Mouse (Mus musculus) CH12.LX (cell line): ENCODE results near the gene Ermard. TPM values are rescaled to one million over a fixed set of nuclear protein-coding genes. Genes with fewer than 3 reads are reported as not detected.

Source experiments
- DNase-seq: peaks from one replicate; pipeline ENCODE4 v3.0.0-alpha.2; 2013; ENCODE audit errors: extremely low read depth
- H3K27ac ChIP-seq: 2 replicates; pipeline ENCODE4 v1.5.1; 2012; ENCODE audit warnings: low read depth, mild to moderate bottlenecking, control low read depth, moderate library complexity; ENCODE audit not compliant: insufficient read depth
- H3K27me3 ChIP-seq: replicated peaks from 2 replicates; pipeline ENCODE3; 2012; ENCODE audit warnings: inconsistent platforms
- H3K36me3 ChIP-seq, 2 experiments: replicated peaks in 1 of 2; 2 replicates each; pipeline versions ENCODE3 to v1.6.1; 2012; ENCODE audit warnings: inconsistent platforms in 1 of 2, low read length in 1 of 2, mild to moderate bottlenecking in 1 of 2, mixed read lengths in 1 of 2, moderate library complexity in 1 of 2; ENCODE audit not compliant: control insufficient read depth in 1 of 2, insufficient read depth in 1 of 2
- H3K4me1 ChIP-seq, 2 experiments: 2 replicates each; pipeline ENCODE4 v1.6.1; 2012; ENCODE audit warnings: inconsistent platforms in 1 of 2, moderate library complexity in 1 of 2; ENCODE audit not compliant: insufficient read depth in 2 of 2, control insufficient read depth in 1 of 2
- H3K4me2 ChIP-seq: 2 replicates; pipeline ENCODE4 v1.6.1; 2012; ENCODE audit warnings: low read depth, mild to moderate bottlenecking, control low read depth; ENCODE audit not compliant: poor library complexity, insufficient read depth, severe bottlenecking
- H3K4me3 ChIP-seq, 3 experiments: fragments of 150-350 bp in 1 of 3; sonication (generic) in 1 of 3; replicated peaks in 1 of 3; 2 replicates each; pipeline versions ENCODE3 to v1.5.1; 2011 to 2012; ENCODE audit warnings: low read depth in 2 of 3, low read length in 2 of 3, mild to moderate bottlenecking in 2 of 3, moderate library complexity in 2 of 3, control low read depth in 1 of 3, improper control_type of control experiment in 1 of 3, inconsistent platforms in 1 of 3, mixed read lengths in 1 of 3; ENCODE audit not compliant: poor library complexity in 1 of 3
- H3K79me2 ChIP-seq: replicated peaks from 2 replicates; pipeline ENCODE4 v1.6.1; 2012; ENCODE audit warnings: mild to moderate bottlenecking, moderate library complexity; ENCODE audit not compliant: control insufficient read depth, poor library complexity, insufficient read depth, severe bottlenecking; ENCODE audit errors: extremely low read depth
- H3K9ac ChIP-seq: 2 replicates; pipeline ENCODE4 v1.6.1; 2012; ENCODE audit warnings: low read depth, mild to moderate bottlenecking, control low read depth, moderate library complexity; ENCODE audit not compliant: insufficient read depth
- H3K9me3 ChIP-seq: replicated peaks from 2 replicates; pipeline ENCODE3; 2012; ENCODE audit warnings: low read length, inconsistent platforms, mixed read lengths
- CTCF ChIP-seq, 2 experiments: IDR thresholded peaks in 1 of 2; conservative IDR thresholded peaks in 1 of 2; 2 replicates each; pipeline ENCODE4 v1.5.1; 2011 to 2012; ENCODE audit warnings: low read depth in 2 of 2, low read length in 2 of 2, improper control_type of control experiment in 1 of 2, inconsistent platforms in 1 of 2, mild to moderate bottlenecking in 1 of 2, moderate library complexity in 1 of 2
- E2F4 ChIP-seq: IDR thresholded peaks from 2 replicates; pipeline ENCODE4 v1.6.1; 2011; ENCODE audit warnings: low read depth, low read length, improper control_type of control experiment; ENCODE audit not compliant: insufficient replicate concordance
- ELF1 ChIP-seq: IDR thresholded peaks from 2 replicates; pipeline ENCODE4 v1.6.1; 2014; ENCODE audit warnings: low read depth, mild to moderate bottlenecking, inconsistent platforms, low read length, improper control_type of control experiment
- EP300 ChIP-seq: IDR thresholded peaks from 2 replicates; pipeline ENCODE4 v1.6.1; 2011; ENCODE audit warnings: low read length, improper control_type of control experiment
- IRF4 ChIP-seq: IDR thresholded peaks from 2 replicates; pipeline ENCODE4 v1.6.1; 2014; ENCODE audit warnings: low read depth, mild to moderate bottlenecking, inconsistent platforms, low read length, improper control_type of control experiment
- MXI1 ChIP-seq: IDR thresholded peaks from 2 replicates; pipeline ENCODE4 v1.6.1; 2011; ENCODE audit warnings: mild to moderate bottlenecking, low read depth, low read length, improper control_type of control experiment
- NELFE ChIP-seq: IDR thresholded peaks from 2 replicates; pipeline ENCODE4 v1.6.1; 2011; ENCODE audit warnings: low read depth, low read length, improper control_type of control experiment
- RAD21 ChIP-seq: IDR thresholded peaks from 2 replicates; pipeline ENCODE4 v1.6.1; 2011; ENCODE audit warnings: low read depth, mild to moderate bottlenecking, low read length, improper control_type of control experiment, moderate library complexity
- SMC3 ChIP-seq: IDR thresholded peaks from 2 replicates; pipeline ENCODE4 v1.6.1; 2011; ENCODE audit warnings: low read depth, low read length, improper control_type of control experiment
- TCF12 ChIP-seq: IDR thresholded peaks from 2 replicates; pipeline ENCODE4 v1.6.1; 2014; ENCODE audit warnings: low read depth, mild to moderate bottlenecking, inconsistent platforms, low read length, improper control_type of control experiment
- USF2 ChIP-seq: conservative IDR thresholded peaks from 2 replicates; pipeline ENCODE4 v1.6.1; 2011; ENCODE audit warnings: low read depth, low read length, improper control_type of control experiment
- dilution Hi-C: fragments of 300-500 bp; cut with MboI; formaldehyde crosslinking; loops from 2 replicates; pipeline ENCODE4 v1.14.3; 2020; ENCODE audit warnings: low sequenced_read_pairs; ENCODE audit not compliant: extremely low pct_unique_long_range_greater_than_20kb, extremely low pct_ligation_motif_present
- in situ Hi-C: fragments of 300-500 bp; cut with MboI; formaldehyde crosslinking; loops from 3 replicates; pipeline ENCODE4 v1.14.3; 2019; ENCODE audit warnings: low sequenced_read_pairs, low pct_ligation_motif_present, low pct_unique_long_range_greater_than_20kb, mixed read lengths
- polyA plus RNA-seq: library from polyadenylated mRNA; unstranded; fragments of >175 nt; gene quantifications from 2 replicates; pipeline ENCODE4 v1.2.1, GENCODE M21; 2012; ENCODE audit warnings: low read depth; ENCODE audit not compliant: insufficient read length
- total RNA-seq, 2 experiments: library from RNA; depleted of rRNA; stranded (reverse); fragments of 300-350 nt in 1 of 2; fragments of >200 nt in 1 of 2; gene quantifications; 2 replicates each; pipeline ENCODE4 v1.2.3; 2012 to 2014

Gene Ermard
- total and polyA plus RNA-seq, 3 experiments = 32.0 to 45.6 (median 38.8) TPM

- no peak for DNase-seq
- Histone ChIP-seq H3K4me2 (no peak overlapping the region), H3K36me3 (no peaks in the 10 kb centered on the region), H3K9me3 (no peaks in the 10 kb centered on the region), H3K27me3 (no peaks in the 10 kb centered on the region), H3K79me2 (no peaks in the 10 kb centered on the region), H3K9ac (no peak overlapping the region), H3K4me3 (no peak overlapping the region), H3K27ac (no peak overlapping the region), H3K4me1 (peaks cover 10 to 32% of the 10 kb centered on the region in 2 experiments; a peak in 3 of 4 replicates)
- in situ Hi-C loops (no loop called here), dilution Hi-C loops (no loop called here)
- no peak for TF ChIP-seq RAD21
- no peak for TF ChIP-seq IRF4
- TF ChIP-seq NELFE = no peak
- TF ChIP-seq ELF1 = no peak
Measured at GRCm38 (mm10) chr17:15088591-15089001, 47.6 kb downstream of the Ermard start.

DNA sequence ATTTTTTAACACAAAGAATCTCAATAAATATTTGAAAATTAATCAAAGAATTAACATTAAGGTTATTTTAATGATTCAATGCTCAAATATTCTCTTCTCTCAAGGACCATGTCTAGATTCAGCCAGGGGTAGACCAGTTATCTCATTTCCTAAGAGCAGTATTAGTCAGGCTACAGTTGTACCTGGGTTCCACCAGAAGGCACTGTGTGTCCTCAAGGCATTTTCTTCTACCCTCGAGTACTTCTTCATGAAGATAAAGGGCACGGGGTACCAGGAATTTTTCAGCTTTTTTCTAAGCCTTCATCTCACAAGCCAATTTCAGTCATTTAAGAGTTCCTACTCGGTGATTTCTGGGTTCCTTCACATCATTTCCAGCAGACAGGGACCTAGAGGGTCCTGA lies 50.7 kb downstream of the Ermard start:
- Histone ChIP-seq H3K79me2 (no peaks in the 10 kb centered on the region), H3K9ac (no peak overlapping the region), H3K27ac (no peak overlapping the region), H3K4me1 (peaks cover 11 to 55% of the 10 kb centered on the region in 2 experiments; a peak in 3 of 4 replicates), H3K27me3 (no peaks in the 10 kb centered on the region)
- in situ Hi-C loops = no loop called here
- TF ChIP-seq USF2 = no peak
- TF ChIP-seq CTCF (conservative IDR thresholded peaks at IDR 0.05 in 1 of 2, IDR thresholded peaks at IDR 0.05 in 1 of 2; ENCODE audit: low read depth in 2 of 2, low read length in 2 of 2) = peak in 1 of 2 experiments; percentile 47; a peak in 2 of 4 replicates
- TF ChIP-seq SMC3 = peak; percentile 50
- TF ChIP-seq RAD21 = peak; percentile 55
- TF ChIP-seq, all 38 proteins: peak for 3
- no peak overlapping the region for H3K4me3 ChIP-seq
- no peak overlapping the region for H3K4me2 ChIP-seq
- no peaks in the 10 kb centered on the region for H3K36me3 ChIP-seq
- dilution Hi-C loops = no loop called here
- H3K9me3 ChIP-seq = no peaks in the 10 kb centered on the region
- DNase-seq = peak; percentile 21

DNA sequence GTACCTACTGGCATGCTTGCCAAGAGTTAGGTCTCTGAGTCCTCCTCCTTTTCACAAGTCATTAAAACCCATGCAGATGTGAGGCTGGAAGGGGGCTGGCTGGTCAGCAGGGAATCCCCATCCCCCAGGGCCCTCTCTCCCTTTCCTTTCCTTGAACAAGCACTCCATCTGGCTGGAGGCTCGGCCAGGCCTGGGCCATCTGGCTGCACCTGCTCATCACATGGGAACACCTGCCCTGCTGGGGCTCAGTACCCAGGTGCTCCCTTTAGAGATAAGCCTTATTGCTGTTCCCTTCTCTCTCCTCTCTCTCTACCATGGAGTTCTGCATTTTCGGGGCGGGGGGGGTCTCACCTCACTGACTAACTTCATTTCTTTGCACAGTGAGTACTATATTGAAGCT lies 52.5 kb downstream of the Ermard start:
- dilution Hi-C loops = no loop called here
- H3K27ac ChIP-seq = no peak overlapping the region

More for the DNA sequence above, 52.5 kb downstream of the Ermard start:
- in situ Hi-C loops = no loop called here
- Histone ChIP-seq H3K9ac (no peak overlapping the region), H3K4me3 (no peak overlapping the region), H3K4me2 (no peak overlapping the region), H3K36me3 (no peaks in the 10 kb centered on the region), H3K27me3 (no peaks in the 10 kb centered on the region), H3K4me1 (peaks cover 3 to 44% of the 10 kb centered on the region in 2 experiments; a peak in 2 of 4 replicates), H3K79me2 (no peaks in the 10 kb centered on the region), H3K9me3 (no peaks in the 10 kb centered on the region)
- no peak for TF ChIP-seq MXI1
- 0 out of 2 replicates have a peak, but pooled peaks have one; percentile 13 for TF ChIP-seq EP300
- peak; percentile 87; the same call in 1 of the 2 replicates for TF ChIP-seq TCF12
- no peak for TF ChIP-seq E2F4
- DNase-seq = peak; percentile 14
